Mouse (Mus musculus) bone marrow macrophage, adult 2 months (primary cell): ENCODE measurements around the gene Trmt1l.

Experiments
- CTCF ChIP-seq: IDR thresholded peaks from 2 replicates; pipeline ENCODE4 v1.5.1; 2012; ENCODE audit warnings: low read depth, mild to moderate bottlenecking, low read length, moderate library complexity
- POLR2A ChIP-seq: IDR thresholded peaks from 2 replicates; pipeline ENCODE4 v1.6.1; 2012; ENCODE audit warnings: mild to moderate bottlenecking, low read depth, low read length, borderline replicate concordance

DNA sequence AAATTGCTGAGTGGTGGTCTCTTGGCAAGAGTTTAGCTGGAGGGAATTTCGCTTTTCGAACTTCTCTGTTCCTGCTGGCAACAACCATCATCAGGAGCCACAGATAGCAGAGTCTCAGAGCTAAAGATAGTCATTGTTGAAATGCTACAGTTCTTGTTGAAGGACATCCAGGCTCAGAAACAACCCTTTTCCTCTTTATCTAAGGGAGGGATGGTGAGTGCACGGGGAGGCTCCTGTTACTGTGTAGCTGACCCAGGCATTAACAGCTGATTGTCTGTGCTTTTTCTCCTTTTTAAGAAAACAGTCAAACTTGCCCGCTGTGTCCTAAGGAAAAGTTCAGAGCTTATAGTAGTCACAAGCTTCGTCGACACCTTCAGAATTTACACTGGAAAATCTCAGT is 7.1 kb downstream of the Trmt1l start:
- no peak for TF ChIP-seq CTCF
- no peak for TF ChIP-seq POLR2A
